Mouse (Mus musculus) forebrain, embryonic 12.5 days (tissue): ENCODE results near the gene Tmem171. TPM values are rescaled to one million over a fixed set of nuclear protein-coding genes. Genes with fewer than 3 reads are reported as not detected.
A peak's percentile ranks its signal among the peaks of the same experiment; 100 is the strongest.

Experiments
- ATAC-seq: fragments of 200-750 bp; cut with Nextera tagmentation; 2 replicates; pipeline ENCODE4 v1.8.0; 2017; ENCODE audit warnings: moderate TSS enrichment; ENCODE audit not compliant: low FRiP score
- H3K27ac ChIP-seq: fragments of 300-500 bp; sonication (generic); 2 replicates; pipeline ENCODE4 v1.5.1; 2016; ENCODE audit warnings: mild to moderate bottlenecking
- H3K27me3 ChIP-seq: fragments of 300-500 bp; sonication (generic); 2 replicates; pipeline ENCODE4 v1.6.1; 2016; ENCODE audit warnings: mild to moderate bottlenecking
- H3K36me3 ChIP-seq: fragments of 300-500 bp; sonication (generic); replicated peaks from 2 replicates; pipeline ENCODE4 v1.6.1; 2016; ENCODE audit warnings: mild to moderate bottlenecking
- H3K4me1 ChIP-seq: fragments of 300-500 bp; sonication (generic); 2 replicates; pipeline ENCODE4 v1.6.1; 2016
- H3K4me2 ChIP-seq: fragments of 300-500 bp; sonication (generic); 2 replicates; pipeline ENCODE4 v1.6.1; 2016; ENCODE audit warnings: mild to moderate bottlenecking, moderate library complexity
- H3K4me3 ChIP-seq: fragments of 300-500 bp; sonication (generic); replicated peaks from 2 replicates; pipeline ENCODE4 v1.5.1; 2016; ENCODE audit warnings: mild to moderate bottlenecking
- H3K9ac ChIP-seq: fragments of 300-500 bp; sonication (generic); 2 replicates; pipeline ENCODE4 v1.6.1; 2016; ENCODE audit warnings: mild to moderate bottlenecking
- H3K9me3 ChIP-seq: fragments of 300-500 bp; sonication (generic); 2 replicates; pipeline ENCODE4 v1.6.1; 2016
- WGBS: fragments of 180-500 bp; shearing (Covaris S2); methylation state at CpG from one replicate; pipeline ENCODE4 v1.1.7; 2016; 5-methylcytosine and 5-hydroxymethylcytosine counted together
- polyA plus RNA-seq: library from polyadenylated mRNA; unstranded; fragments of >200 nt; fragmentation: Nextera tagmentation; extraction: Ambion mirVana; gene quantifications from 2 replicates; pipeline ENCODE4 v1.2.1, GENCODE M21; 2016

Gene Tmem171
- polyA plus RNA-seq: not detected in 2 replicates

- WGBS: 5% methylated on average over 43 of the region's 44 CpGs
- Histone ChIP-seq H3K4me2 (peak within 1 kb of the TSS; percentile 65), H3K27me3 (peaks cover 39% of the 10 kb centered on the region), H3K9ac (peak within 1 kb of the TSS; percentile 53), H3K4me3 (peak within 1 kb of the TSS; percentile 35), H3K27ac (no peak within 1 kb of the TSS), H3K9me3 (no peaks in the 10 kb centered on the region), H3K4me1 (peaks cover 8% of the 10 kb centered on the region), H3K36me3 (no peaks in the 10 kb centered on the region)
- no peak for ATAC-seq
These were observed at the start of gene Tmem171 for GRCm38 (mm10) chr13:98694773-98695314. Tmem171 (minus strand) TSS chr13:98694834.

DNA sequence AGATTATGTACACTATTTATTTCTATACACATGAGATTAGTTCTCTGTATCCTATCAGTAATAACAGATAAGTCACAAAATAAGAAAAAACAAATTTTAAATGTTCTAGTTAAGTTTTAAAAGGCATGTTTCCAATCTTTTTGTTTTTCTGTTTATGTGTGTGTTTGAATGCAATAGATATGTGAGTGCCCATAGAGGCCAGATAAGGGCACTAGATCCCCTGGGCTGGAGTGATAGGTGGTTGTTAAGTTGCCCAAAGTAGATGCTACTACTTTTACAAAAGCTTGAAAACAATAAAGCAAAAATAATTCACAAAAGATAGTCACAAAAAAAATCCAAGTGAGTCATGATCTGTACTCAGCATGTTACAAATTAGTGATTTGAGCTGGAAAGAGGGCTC is 49.2 kb upstream of the Tmem171 start:
- ATAC-seq: no peak
- H3K4me2 ChIP-seq: no peak overlapping the region
- no peak overlapping the region for H3K27ac ChIP-seq
- no peak overlapping the region for H3K9ac ChIP-seq
- H3K36me3 ChIP-seq: peaks cover 40% of the 10 kb centered on the region
- no peak overlapping the region for H3K4me3 ChIP-seq
- H3K4me1 ChIP-seq: no peaks in the 10 kb centered on the region
- no peaks in the 10 kb centered on the region for H3K9me3 ChIP-seq
- H3K27me3 ChIP-seq: no peaks in the 10 kb centered on the region

DNA sequence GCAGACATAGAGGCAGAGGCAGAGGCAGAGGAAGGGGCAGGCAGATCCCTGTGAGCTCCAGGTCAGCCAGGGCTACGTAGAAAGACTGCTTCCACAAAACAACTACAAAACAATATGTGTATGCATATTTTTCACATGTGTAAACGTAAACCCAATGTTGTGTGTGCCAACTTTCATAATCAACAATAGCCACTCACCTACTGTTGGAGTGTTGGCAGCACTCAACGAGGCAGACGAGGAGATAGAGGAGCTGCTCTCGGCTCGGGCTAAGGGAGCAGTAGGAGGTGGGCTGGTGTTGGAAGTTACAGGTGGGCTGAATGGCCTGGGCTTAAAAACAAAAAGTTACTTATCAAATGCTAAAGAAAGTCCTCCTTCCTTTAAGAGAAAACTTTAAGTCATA is 48.6 kb upstream of the Tmem171 start:
- no peaks in the 10 kb centered on the region for H3K9me3 ChIP-seq
- WGBS: 90% methylated on average over 6 of the region's 6 CpGs
- peaks cover 41% of the 10 kb centered on the region for H3K36me3 ChIP-seq
- no peak overlapping the region for H3K4me2 ChIP-seq
- H3K4me1 ChIP-seq: no peaks in the 10 kb centered on the region
- no peak overlapping the region for H3K4me3 ChIP-seq
- H3K9ac ChIP-seq: no peak overlapping the region
- H3K27me3 ChIP-seq: no peaks in the 10 kb centered on the region
- ATAC-seq: no peak
- no peak overlapping the region for H3K27ac ChIP-seq

GRCm38 (mm10) chr13:98738213-98738612 is 43.6 kb upstream of the Tmem171 start:
- 92% methylated on average over 2 of the region's 2 CpGs for WGBS
- Histone ChIP-seq H3K9ac (no peak overlapping the region), H3K36me3 (peaks cover 30% of the 10 kb centered on the region)

DNA sequence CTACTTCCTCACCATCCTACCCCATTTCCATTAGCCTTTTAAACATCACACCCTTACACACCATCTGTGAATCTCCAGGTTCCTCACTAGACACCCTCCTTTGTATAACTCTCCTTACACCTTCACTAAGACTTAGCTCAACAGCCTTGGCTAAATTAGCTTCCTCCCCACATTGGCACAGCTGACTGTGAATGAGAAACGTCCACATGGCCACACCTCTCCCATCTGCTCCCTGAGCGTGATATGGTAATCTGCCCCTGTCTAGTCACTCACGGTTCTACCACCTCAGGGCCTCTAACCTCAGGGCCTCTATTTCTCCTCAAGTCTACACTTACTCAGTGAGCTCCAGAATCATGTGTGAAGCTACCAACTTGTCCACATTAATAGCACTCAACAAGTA is 38.7 kb upstream of the Tmem171 start:
- H3K9me3 ChIP-seq: no peaks in the 10 kb centered on the region
- H3K4me2 ChIP-seq: no peak overlapping the region
- H3K27ac ChIP-seq: no peak overlapping the region
- ATAC-seq: no peak
- peaks cover 44% of the 10 kb centered on the region for H3K36me3 ChIP-seq
- no peaks in the 10 kb centered on the region for H3K27me3 ChIP-seq
- no peak overlapping the region for H3K9ac ChIP-seq
- no peaks in the 10 kb centered on the region for H3K4me1 ChIP-seq
- 68% methylated on average over 3 of the region's 3 CpGs for WGBS
- no peak overlapping the region for H3K4me3 ChIP-seq

More at GRCm38 (mm10) chr13:98738213-98738612, 43.6 kb upstream of the Tmem171 start:
- Histone ChIP-seq H3K4me1 (no peaks in the 10 kb centered on the region), H3K4me3 (no peak overlapping the region), H3K27me3 (no peaks in the 10 kb centered on the region), H3K9me3 (no peaks in the 10 kb centered on the region), H3K4me2 (no peak overlapping the region), H3K27ac (no peak overlapping the region)
- no peak for ATAC-seq

DNA sequence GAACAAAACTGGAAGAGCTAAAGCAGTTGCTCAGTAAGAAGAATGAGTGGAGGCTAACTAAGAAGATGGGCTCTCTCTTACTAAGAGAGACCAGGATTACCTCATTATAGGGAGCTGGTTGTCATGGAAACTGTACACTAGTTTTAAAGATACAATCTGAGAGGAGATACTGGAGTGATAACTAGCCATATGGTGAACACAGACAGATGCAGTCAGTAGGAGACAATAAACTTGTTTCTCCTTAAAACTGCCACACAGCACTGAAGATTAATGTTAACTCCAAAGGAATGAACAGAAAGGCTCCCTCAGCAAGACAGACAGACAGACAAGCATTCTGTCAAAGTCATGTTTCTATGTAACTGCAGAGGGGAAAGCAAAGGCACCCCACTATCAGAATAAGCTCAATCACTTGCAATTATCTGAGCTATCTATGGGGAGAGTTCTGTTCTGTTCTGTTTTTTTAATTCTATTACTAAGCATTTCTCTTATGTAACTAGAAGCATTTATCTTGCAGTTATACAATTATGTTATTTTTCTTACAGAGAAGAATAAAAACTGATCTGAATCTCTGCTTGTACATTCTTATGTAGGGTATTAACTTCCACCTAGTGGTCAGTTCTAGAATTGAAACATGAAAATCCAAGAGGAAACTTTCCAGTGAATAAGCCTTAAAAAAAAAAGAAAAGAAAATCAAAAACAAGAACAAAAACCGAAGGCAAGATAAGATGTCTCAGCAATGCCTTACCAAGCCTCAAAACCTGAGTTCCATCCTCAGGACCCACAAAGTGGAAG is 34.8 kb upstream of the Tmem171 start:
- Histone ChIP-seq H3K27ac (no peak overlapping the region), H3K4me1 (no peaks in the 10 kb centered on the region), H3K4me2 (no peak overlapping the region), H3K36me3 (peaks cover 64% of the 10 kb centered on the region), H3K4me3 (no peak overlapping the region), H3K9me3 (no peaks in the 10 kb centered on the region), H3K9ac (no peak overlapping the region), H3K27me3 (no peaks in the 10 kb centered on the region)
- WGBS: 96% methylated on average over 1 of the region's 1 CpGs
- no peak for ATAC-seq

- no peaks in the 10 kb centered on the region for H3K27me3 ChIP-seq
- H3K4me3 ChIP-seq: no peak overlapping the region
- H3K27ac ChIP-seq: no peak overlapping the region
- H3K4me1 ChIP-seq: no peaks in the 10 kb centered on the region
- no peak for ATAC-seq
- no peak overlapping the region for H3K9ac ChIP-seq
- H3K4me2 ChIP-seq: no peak overlapping the region
- peaks cover 49% of the 10 kb centered on the region for H3K36me3 ChIP-seq
- 65% methylated on average over 4 of the region's 4 CpGs for WGBS
- H3K9me3 ChIP-seq: no peaks in the 10 kb centered on the region
These were observed 31.9 kb upstream of the Tmem171 start for GRCm38 (mm10) chr13:98726494-98726893.

GRCm38 (mm10) chr13:98723430-98723829 is 28.8 kb upstream of the Tmem171 start:
- Histone ChIP-seq H3K9me3 (no peaks in the 10 kb centered on the region), H3K4me1 (no peaks in the 10 kb centered on the region), H3K27me3 (no peaks in the 10 kb centered on the region), H3K4me2 (no peak overlapping the region), H3K4me3 (no peak overlapping the region), H3K27ac (no peak overlapping the region), H3K9ac (no peak overlapping the region), H3K36me3 (peaks cover 36% of the 10 kb centered on the region)
- ATAC-seq: no peak
- WGBS: 90% methylated on average over 1 of the region's 1 CpGs

DNA sequence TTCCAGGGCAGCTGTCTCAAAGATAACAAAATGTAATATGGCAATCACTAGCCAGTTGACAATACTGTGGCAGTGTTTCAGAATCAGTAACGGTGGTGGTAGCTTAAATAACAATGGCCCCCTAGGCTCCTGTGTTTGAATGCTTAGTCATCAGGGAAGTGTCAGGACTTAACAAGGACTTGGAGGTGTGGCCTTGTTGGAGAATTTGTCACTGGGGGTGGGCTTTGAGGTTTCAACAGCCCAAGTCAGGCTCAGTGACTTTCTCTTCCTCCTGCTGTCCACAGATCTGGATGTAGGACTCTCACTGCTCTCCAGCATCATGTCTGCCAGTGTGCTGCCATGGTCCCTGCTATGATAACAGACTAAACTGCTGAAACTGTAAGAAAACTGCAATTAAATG is 27.7 kb upstream of the Tmem171 start:
- no peak overlapping the region for H3K4me2 ChIP-seq
- peaks cover 27% of the 10 kb centered on the region for H3K36me3 ChIP-seq
- H3K27me3 ChIP-seq: no peaks in the 10 kb centered on the region
- no peak overlapping the region for H3K9ac ChIP-seq
- no peaks in the 10 kb centered on the region for H3K4me1 ChIP-seq
- WGBS: 30% methylated on average over 1 of the region's 1 CpGs
- no peak overlapping the region for H3K27ac ChIP-seq
- no peak overlapping the region for H3K4me3 ChIP-seq
- H3K9me3 ChIP-seq: no peaks in the 10 kb centered on the region
- ATAC-seq: no peak

DNA sequence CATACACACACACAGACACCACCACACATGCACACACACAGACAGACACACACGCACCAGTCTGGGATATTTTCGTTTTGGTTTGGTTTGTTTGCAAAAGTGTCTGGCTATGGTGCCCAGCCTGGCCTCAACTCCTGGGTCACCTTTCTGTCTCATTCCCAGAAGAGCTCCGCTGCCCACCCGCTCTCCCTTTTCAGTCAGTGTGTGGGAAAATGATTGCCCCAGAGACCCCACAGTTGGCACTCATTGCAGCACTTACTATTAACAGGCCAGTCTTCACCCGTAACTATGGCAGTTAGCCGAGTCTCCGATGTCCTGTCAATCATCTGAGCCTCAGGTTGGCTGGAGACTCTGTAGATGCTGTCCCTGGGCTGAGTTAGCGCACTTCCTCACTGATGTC is 21.5 kb upstream of the Tmem171 start:
- no peaks in the 10 kb centered on the region for H3K4me1 ChIP-seq
- no peaks in the 10 kb centered on the region for H3K36me3 ChIP-seq
- no peak overlapping the region for H3K4me2 ChIP-seq
- no peak for ATAC-seq
- H3K4me3 ChIP-seq: no peak overlapping the region
- no peak overlapping the region for H3K27ac ChIP-seq
- H3K27me3 ChIP-seq: no peaks in the 10 kb centered on the region
- 87% methylated on average over 8 of the region's 8 CpGs for WGBS
- no peaks in the 10 kb centered on the region for H3K9me3 ChIP-seq
- no peak overlapping the region for H3K9ac ChIP-seq

DNA sequence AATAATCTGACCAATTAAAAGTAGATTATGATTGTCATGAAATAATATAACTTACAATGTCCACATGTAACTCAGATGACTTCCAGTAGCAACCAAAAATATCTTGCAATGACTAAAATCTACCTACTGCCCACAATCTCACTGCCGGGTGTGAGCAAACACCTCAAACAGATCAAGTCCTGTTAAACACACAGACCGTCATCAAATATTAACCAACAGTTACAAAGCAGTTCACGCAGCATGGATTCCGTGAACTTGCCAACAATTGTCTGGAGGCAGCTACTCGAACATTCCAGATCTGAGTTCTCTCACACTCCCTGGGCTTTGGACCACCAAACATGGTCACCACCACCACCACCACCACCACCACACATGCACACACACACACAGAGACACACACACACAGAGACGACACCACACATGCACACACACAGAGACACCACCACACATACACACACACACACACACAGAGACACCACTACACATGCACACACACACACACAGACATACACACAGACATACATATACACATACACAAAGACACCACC is 20.9 kb upstream of the Tmem171 start:
- Histone ChIP-seq H3K4me1 (no peaks in the 10 kb centered on the region), H3K36me3 (no peaks in the 10 kb centered on the region), H3K4me3 (no peak overlapping the region), H3K9ac (no peak overlapping the region), H3K27me3 (no peaks in the 10 kb centered on the region), H3K4me2 (no peak overlapping the region), H3K9me3 (no peaks in the 10 kb centered on the region), H3K27ac (no peak overlapping the region)
- 95% methylated on average over 6 of the region's 6 CpGs for WGBS
- no peak for ATAC-seq

DNA sequence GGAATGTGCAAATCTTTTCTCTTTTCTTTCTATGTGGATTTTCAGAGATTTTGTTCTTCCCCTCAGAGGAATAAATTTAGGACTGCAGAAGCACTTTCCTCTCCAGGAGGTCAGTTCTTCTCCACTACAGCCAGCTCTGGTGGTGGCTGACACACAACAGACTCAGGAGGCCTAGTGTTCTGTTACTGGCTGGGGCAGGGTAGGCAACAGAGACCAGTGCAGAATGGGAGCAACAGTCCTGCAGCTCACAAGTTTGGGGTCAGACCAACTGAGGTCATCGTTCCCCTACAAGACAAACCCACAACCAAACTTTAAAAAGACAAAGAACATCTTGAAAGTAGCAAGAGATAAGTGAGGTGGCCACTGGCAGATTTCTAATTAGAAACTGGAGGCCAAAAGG is 16.0 kb upstream of the Tmem171 start:
- Histone ChIP-seq H3K9me3 (no peaks in the 10 kb centered on the region), H3K27ac (no peak overlapping the region), H3K4me3 (no peak overlapping the region), H3K4me1 (no peaks in the 10 kb centered on the region), H3K4me2 (no peak overlapping the region), H3K9ac (no peak overlapping the region), H3K27me3 (no peaks in the 10 kb centered on the region), H3K36me3 (no peaks in the 10 kb centered on the region)
- WGBS: 97% methylated on average over 1 of the region's 1 CpGs
- ATAC-seq: no peak

DNA sequence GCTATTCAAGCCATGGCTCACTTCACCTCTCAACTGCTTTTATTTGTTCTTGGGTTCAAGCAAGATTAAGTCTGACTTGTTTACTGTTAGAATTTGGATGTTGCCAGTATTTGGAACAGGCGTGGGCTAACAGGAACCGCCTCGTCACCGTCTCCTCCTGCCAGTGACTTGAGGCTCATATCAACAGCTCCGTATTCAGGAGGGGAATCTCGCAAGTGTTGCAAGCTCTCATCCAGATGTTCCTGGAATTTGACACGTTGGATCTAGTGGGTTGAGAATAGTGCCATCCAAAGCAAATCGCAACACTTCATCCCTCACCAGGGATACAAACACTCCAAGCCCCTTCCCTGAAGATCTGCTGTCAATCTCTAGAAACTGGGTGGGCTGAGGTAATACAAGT is 15.6 kb upstream of the Tmem171 start:
- H3K27me3 ChIP-seq: no peaks in the 10 kb centered on the region
- no peaks in the 10 kb centered on the region for H3K9me3 ChIP-seq
- H3K27ac ChIP-seq: no peak overlapping the region
- no peak overlapping the region for H3K9ac ChIP-seq
- no peak for ATAC-seq
- no peaks in the 10 kb centered on the region for H3K4me1 ChIP-seq
- no peak overlapping the region for H3K4me3 ChIP-seq
- no peaks in the 10 kb centered on the region for H3K36me3 ChIP-seq
- 85% methylated on average over 8 of the region's 8 CpGs for WGBS
- no peak overlapping the region for H3K4me2 ChIP-seq
